Mouse (Mus musculus): ENCODE results near the gene Akr1b8.
"Not testable (repeated sequence)": the region's sequence is repeated elsewhere in the genome, so short reads cannot be mapped to it uniquely, and the experiment has no call there.

Akr1b8 gene

GRCm38 (mm10) chr6:34350037-34350699 lies 3.8 kb upstream of the Akr1b8 start:
- no peak for DNase-seq (ENCODE audit: low spot score in 2 of 2)

GRCm38 (mm10) chr6:34351481-34351880 lies 2.4 kb upstream of the Akr1b8 start:
- DNase-seq (ENCODE audit: low spot score in 2 of 2), result not testable (repeated sequence)

- DNase-seq (ENCODE audit: low spot score in 2 of 2), result no peak
Measured at GRCm38 (mm10) chr6:34352401-34352800, 1.5 kb upstream of the Akr1b8 start.

GRCm38 (mm10) chr6:34354354-34355348 lies 732 bp downstream of the Akr1b8 start:
- DNase-seq (ENCODE audit: low spot score in 2 of 2), result no peak

- no peak for DNase-seq (ENCODE audit: low spot score in 2 of 2)
Measured at GRCm38 (mm10) chr6:34355349-34355747, 1.4 kb downstream of the Akr1b8 start.

GRCm38 (mm10) chr6:34355841-34356240 lies 1.9 kb downstream of the Akr1b8 start:
- DNase-seq (ENCODE audit: low spot score in 2 of 2), result no peak

- DNase-seq (ENCODE audit: low spot score in 2 of 2), result no peak
Measured at GRCm38 (mm10) chr6:34364217-34365136, 10.6 kb downstream of the Akr1b8 start.

GRCm38 (mm10) chr6:34367998-34368397 lies 14.1 kb downstream of the Akr1b8 start:
- no peak for DNase-seq (ENCODE audit: low spot score in 2 of 2)

GRCm38 (mm10) chr6:34370081-34370480 lies 16.2 kb downstream of the Akr1b8 start:
- no peak for DNase-seq (ENCODE audit: low spot score in 2 of 2)

GRCm38 (mm10) chr6:34371700-34372351 lies 17.9 kb downstream of the Akr1b8 start:
- peak; percentile 44 to 70 for DNase-seq (ENCODE audit: low spot score in 2 of 2)

- DNase-seq (ENCODE audit: low spot score in 2 of 2), result no peak
Measured at GRCm38 (mm10) chr6:34373841-34374240, 19.9 kb downstream of the Akr1b8 start.

- not testable (repeated sequence) for DNase-seq (ENCODE audit: low spot score in 2 of 2)
Measured at GRCm38 (mm10) chr6:34375888-34376287, 22.0 kb downstream of the Akr1b8 start.

GRCm38 (mm10) chr6:34383401-34383800 lies 29.5 kb downstream of the Akr1b8 start:
- DNase-seq (ENCODE audit: low spot score in 2 of 2), result no peak

- peak; percentile 25 to 49 for DNase-seq (ENCODE audit: low spot score in 2 of 2)
Measured at GRCm38 (mm10) chr6:34384110-34384661, 30.3 kb downstream of the Akr1b8 start, which contains the start of gene Akr1b10. TSS of gene Akr1b10 (plus strand) at chr6:34384218.

- DNase-seq (ENCODE audit: low spot score in 2 of 2), result peak in 1 of 2 experiments; percentile 7
Measured at GRCm38 (mm10) chr6:34384701-34385370, 30.9 kb downstream of the Akr1b8 start.

- DNase-seq (ENCODE audit: low spot score in 2 of 2), result no peak
Measured at GRCm38 (mm10) chr6:34388420-34389156, 34.7 kb downstream of the Akr1b8 start.

- no peak for DNase-seq (ENCODE audit: low spot score in 2 of 2)
Measured at GRCm38 (mm10) chr6:34395897-34396296, 42.0 kb downstream of the Akr1b8 start.

- DNase-seq (ENCODE audit: low spot score in 2 of 2), result no peak
Measured at GRCm38 (mm10) chr6:34398431-34398830, 44.5 kb downstream of the Akr1b8 start.

GRCm38 (mm10) chr6:34399606-34400220 lies 45.8 kb downstream of the Akr1b8 start:
- DNase-seq (ENCODE audit: low spot score in 2 of 2), result no peak
